Mouse (Mus musculus): ENCODE results near the gene Slc44a4. TPM values are rescaled to one million over a fixed set of nuclear protein-coding genes. Genes with fewer than 3 reads are reported as not detected.
"Not testable (repeated sequence)": the region's sequence is repeated elsewhere in the genome, so short reads cannot be mapped to it uniquely, and the experiment has no call there.

Gene Slc44a4
- polyA plus RNA-seq, 1 experiment from 2014 or later = not detected

DNA sequence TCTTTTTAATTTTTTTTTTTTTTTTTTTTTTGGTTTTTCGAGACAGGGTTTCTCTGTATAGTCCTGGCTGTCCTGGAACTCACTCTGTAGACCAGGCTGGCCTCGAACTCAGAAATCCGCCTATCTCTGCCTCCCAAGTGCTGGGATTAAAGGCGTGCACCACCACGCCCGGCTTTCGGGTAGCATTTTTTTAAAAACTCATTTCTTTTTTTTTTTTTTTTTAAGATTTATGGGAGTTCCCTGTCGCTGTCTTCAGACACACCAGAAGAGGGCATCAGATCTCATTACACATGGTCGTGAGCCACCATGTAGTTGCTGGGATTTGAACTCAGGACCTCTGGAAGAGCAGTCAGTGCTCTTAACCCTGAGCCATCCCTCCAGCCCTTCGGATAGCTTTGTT lies 12.3 kb upstream of the Slc44a4 start:
- not testable (repeated sequence) for H3K4me2 ChIP-seq; H3K4me3 ChIP-seq; H3K9me3 ChIP-seq; H3K27ac ChIP-seq (replicated peaks); H3K9ac ChIP-seq; H3K27me3 ChIP-seq; ATAC-seq (ENCODE audit: low read depth)
- Histone ChIP-seq H3K36me3 (peaks cover 61% of the 10 kb centered on the region), H3K4me1 (replicated peaks) (peaks cover 28% of the 10 kb centered on the region)
- 95% methylated on average over 9 of the region's 10 CpGs for WGBS

DNA sequence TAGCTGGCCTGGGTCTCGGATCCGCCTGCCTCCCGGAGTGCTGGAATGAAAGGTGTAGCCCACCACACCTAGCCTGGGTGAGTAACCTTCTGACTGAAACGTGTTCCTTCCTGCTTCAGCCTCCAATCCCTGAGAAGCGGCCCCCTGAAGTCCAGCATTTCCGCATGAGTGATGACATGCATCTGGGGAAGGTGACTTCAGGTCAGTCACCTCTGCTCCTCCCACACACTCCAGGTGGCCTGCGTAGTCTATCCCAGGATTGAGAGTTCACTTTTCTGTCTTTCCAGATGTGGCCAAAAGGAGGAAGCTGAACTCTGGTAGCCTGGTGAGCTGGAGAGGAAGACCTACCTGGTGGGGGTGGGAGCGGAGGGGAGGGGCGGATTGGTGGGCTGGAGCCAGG lies 11.4 kb upstream of the Slc44a4 start:
- Histone ChIP-seq H3K36me3 (peaks cover 70% of the 10 kb centered on the region), H3K4me3 (no peak overlapping the region), H3K9ac (no peak overlapping the region), H3K9me3 (no peaks in the 10 kb centered on the region), H3K4me1 (replicated peaks) (peaks cover 19% of the 10 kb centered on the region), H3K4me2 (no peak overlapping the region), H3K27ac (replicated peaks) (no peak overlapping the region), H3K27me3 (no peaks in the 10 kb centered on the region)
- no peak for ATAC-seq (ENCODE audit: low read depth)
- WGBS = 92% methylated on average over 9 of the region's 9 CpGs

DNA sequence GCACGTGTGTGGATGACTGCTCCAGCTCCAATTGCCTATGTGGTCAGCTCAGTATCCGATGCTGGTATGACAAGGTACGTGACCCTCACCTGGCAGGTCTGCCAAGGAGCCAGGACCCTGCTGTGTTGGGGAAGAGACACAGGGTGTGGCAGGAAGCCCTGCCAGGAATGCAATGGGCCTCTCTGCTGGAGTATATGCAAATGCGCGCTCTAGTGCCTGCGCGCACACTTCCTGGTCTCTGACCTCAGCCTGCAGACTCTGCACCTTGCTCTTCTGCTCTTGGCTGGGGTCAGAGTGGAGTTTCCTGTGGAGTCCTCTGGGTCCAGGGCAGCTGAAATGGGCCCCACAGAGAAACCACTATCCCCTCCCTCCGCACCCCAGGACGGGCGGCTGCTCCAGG lies 3.3 kb upstream of the Slc44a4 start:
- WGBS = 93% methylated on average over 10 of the region's 10 CpGs
- H3K27ac ChIP-seq (replicated peaks) = no peak overlapping the region
- no peaks in the 10 kb centered on the region; the same call in 1 of the 2 replicates for H3K4me1 ChIP-seq (replicated peaks)
- no peak overlapping the region for H3K9ac ChIP-seq
- peaks cover 81% of the 10 kb centered on the region for H3K36me3 ChIP-seq
- no peak overlapping the region for H3K4me3 ChIP-seq
- H3K27me3 ChIP-seq = no peaks in the 10 kb centered on the region
- H3K4me2 ChIP-seq = no peak overlapping the region
- no peaks in the 10 kb centered on the region for H3K9me3 ChIP-seq
- no peak for ATAC-seq (ENCODE audit: low read depth)

DNA sequence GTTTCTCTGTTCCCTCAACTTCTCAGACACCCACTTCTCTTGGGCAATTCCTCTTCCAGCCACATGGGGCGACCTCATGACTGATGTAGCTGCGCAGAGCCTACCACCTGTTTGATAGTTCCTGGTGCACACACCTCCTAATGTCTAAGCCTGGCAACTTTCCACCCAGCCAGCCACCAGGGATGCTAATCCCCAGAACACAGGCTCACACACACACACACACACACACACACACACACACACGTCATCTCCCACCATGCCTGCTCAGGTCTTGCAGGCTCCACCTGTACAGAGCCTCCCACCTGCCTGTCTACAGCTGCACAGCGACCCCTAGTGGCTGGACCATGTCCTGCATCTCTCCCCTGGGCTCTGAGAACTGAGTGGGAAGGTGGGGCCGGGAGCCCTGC lies 2.3 kb upstream of the Slc44a4 start:
- ATAC-seq (ENCODE audit: low read depth) = peak; percentile 48; the same call in 1 of the 2 replicates
- no peak overlapping the region for H3K27ac ChIP-seq (replicated peaks)
- H3K9me3 ChIP-seq = no peaks in the 10 kb centered on the region
- no peak overlapping the region for H3K4me3 ChIP-seq
- peaks cover 71% of the 10 kb centered on the region for H3K36me3 ChIP-seq
- no peak overlapping the region for H3K4me2 ChIP-seq
- no peak overlapping the region for H3K9ac ChIP-seq
- WGBS = 42% methylated on average over 5 of the region's 5 CpGs
- no peaks in the 10 kb centered on the region for H3K27me3 ChIP-seq
- H3K4me1 ChIP-seq (replicated peaks) = no peaks in the 10 kb centered on the region; the same call in 1 of the 2 replicates

DNA sequence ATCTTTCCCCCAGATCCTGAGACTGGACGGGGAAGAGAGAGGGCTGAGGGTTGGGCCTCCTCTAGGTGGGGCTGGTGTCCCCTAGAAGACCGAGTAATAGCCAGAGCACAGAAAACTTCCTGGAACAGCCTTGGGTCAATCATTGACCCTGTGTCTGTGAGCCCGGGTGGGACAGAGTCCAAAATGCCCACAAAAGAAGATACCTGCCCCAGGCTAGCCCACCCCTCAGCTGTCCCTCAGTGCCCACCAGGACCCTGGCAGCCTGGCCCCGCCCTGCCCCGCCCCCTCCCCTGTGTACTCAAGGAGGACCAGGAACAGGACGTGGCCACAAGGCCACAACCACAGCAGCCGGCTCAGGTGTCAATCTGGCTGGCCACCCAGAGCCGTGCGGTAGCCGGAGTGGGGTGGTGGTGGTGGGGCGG lies 1.2 kb downstream of the Slc44a4 start:
- no peaks in the 10 kb centered on the region for H3K27me3 ChIP-seq
- H3K4me2 ChIP-seq = no peak overlapping the region
- H3K36me3 ChIP-seq = peaks cover 37% of the 10 kb centered on the region
- H3K27ac ChIP-seq (replicated peaks) = no peak overlapping the region
- no peak overlapping the region for H3K4me3 ChIP-seq
- WGBS = 16% methylated on average over 10 of the region's 11 CpGs
- H3K9me3 ChIP-seq = no peaks in the 10 kb centered on the region
- H3K9ac ChIP-seq = no peak overlapping the region
- no peak for ATAC-seq (ENCODE audit: low read depth)
- H3K4me1 ChIP-seq (replicated peaks) = no peaks in the 10 kb centered on the region; the same call in 1 of the 2 replicates

DNA sequence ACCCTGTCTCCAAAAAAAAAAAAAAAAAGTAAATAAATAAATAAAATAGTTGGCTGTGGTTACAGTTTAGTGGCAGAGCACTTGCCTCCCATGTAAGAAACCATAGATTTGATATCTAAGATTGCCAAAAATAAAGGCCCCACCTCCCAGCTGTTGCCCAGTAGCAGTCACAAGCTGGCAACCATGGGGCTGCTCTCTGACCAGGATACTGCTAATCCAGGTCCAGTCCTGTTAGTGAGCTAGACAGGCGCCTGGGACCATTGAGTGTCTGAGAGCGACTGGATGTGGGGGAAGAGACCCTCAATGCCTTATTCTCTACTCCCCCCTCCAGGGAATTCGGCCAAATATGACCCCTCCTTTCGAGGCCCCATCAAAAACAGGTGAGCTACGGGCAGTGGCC lies 2.0 kb downstream of the Slc44a4 start:
- no peak overlapping the region for H3K4me2 ChIP-seq
- H3K27me3 ChIP-seq = no peaks in the 10 kb centered on the region
- H3K9me3 ChIP-seq = no peaks in the 10 kb centered on the region
- no peak for ATAC-seq (ENCODE audit: low read depth)
- no peak overlapping the region for H3K4me3 ChIP-seq
- H3K36me3 ChIP-seq = peaks cover 28% of the 10 kb centered on the region
- WGBS = 87% methylated on average over 5 of the region's 5 CpGs
- H3K27ac ChIP-seq (replicated peaks) = no peak overlapping the region
- no peaks in the 10 kb centered on the region; the same call in 1 of the 2 replicates for H3K4me1 ChIP-seq (replicated peaks)
- no peak overlapping the region for H3K9ac ChIP-seq

DNA sequence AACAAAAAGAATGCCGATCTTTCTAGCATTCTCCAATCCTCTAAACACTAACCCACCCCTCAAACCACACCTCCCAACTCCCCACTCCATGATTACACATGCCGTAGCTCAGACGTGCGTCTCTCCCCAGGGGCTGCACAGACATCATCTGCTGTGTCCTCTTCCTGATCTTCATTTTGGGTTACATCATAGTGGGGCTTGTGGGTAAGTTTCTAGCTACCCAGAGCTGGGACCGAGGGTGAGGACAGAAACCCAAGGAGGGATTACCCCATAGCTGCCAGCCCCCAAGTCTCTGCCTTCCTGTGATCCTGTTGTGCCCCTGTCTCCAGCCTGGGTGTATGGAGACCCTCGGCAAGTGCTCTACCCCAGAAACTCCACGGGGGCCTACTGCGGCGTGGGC lies 2.9 kb downstream of the Slc44a4 start:
- no peak for ATAC-seq (ENCODE audit: low read depth)

DNA sequence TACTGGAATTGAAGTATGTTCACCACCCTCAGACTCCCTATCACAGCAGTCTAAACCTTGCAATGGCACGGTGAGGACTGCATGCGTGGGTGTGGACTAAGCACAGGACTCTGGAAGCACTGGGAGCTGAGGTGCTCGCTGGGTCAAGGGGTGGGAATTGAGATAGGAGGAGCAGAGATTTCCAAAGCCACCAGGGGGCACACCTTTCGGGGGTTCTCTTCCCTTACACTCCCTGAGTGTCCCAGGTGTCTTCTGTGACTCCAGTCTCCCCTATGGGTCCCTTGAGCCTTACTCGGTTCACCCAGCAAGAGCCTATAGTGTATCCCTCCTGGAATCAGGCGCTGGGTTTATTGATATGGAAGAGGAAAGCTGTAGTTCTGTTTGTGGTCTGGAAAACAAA lies 8.7 kb downstream of the Slc44a4 start:
- H3K4me3 ChIP-seq = no peak overlapping the region
- WGBS = 54% methylated on average over 6 of the region's 6 CpGs

More for the DNA sequence above, 2.9 kb downstream of the Slc44a4 start:
- Histone ChIP-seq H3K27me3 (no peaks in the 10 kb centered on the region), H3K36me3 (peaks cover 19% of the 10 kb centered on the region), H3K9me3 (no peaks in the 10 kb centered on the region), H3K27ac (replicated peaks) (no peak overlapping the region), H3K4me2 (no peak overlapping the region), H3K4me1 (replicated peaks) (no peaks in the 10 kb centered on the region; the same call in 1 of the 2 replicates), H3K9ac (no peak overlapping the region), H3K4me3 (no peak overlapping the region)
- 81% methylated on average over 9 of the region's 9 CpGs for WGBS

DNA sequence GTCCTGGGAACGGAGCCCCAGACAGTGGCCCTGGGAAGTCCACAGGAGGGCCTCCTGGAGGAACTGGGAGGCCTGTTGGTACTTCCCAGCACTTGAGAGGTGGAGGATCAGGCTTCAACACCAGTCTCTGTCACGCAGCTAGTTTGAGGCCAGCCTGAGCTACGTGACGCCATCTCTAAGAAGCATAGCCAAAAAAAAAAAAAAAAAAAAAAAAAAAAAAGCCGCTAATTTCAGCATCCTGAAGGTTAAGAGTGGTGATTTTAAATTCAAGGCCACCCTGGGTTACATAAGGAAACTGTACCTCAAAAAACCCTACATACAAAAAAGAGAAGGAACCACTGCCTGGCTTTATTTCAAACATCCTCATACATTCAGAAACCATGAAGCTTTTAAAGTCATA lies 10.0 kb downstream of the Slc44a4 start:
- Histone ChIP-seq H3K27me3 (no peaks in the 10 kb centered on the region), H3K4me3 (no peak overlapping the region), H3K36me3 (no peaks in the 10 kb centered on the region), H3K4me2 (no peak overlapping the region), H3K9ac (no peak overlapping the region), H3K9me3 (no peaks in the 10 kb centered on the region), H3K27ac (replicated peaks) (no peak overlapping the region), H3K4me1 (replicated peaks) (no peaks in the 10 kb centered on the region)
- ATAC-seq (ENCODE audit: low read depth) = no peak
- WGBS = 69% methylated on average over 5 of the region's 5 CpGs

More for the DNA sequence above, 8.7 kb downstream of the Slc44a4 start:
- Histone ChIP-seq H3K9ac (no peak overlapping the region), H3K27ac (replicated peaks) (no peak overlapping the region), H3K4me1 (replicated peaks) (no peaks in the 10 kb centered on the region), H3K9me3 (no peaks in the 10 kb centered on the region), H3K27me3 (no peaks in the 10 kb centered on the region), H3K4me2 (no peak overlapping the region), H3K36me3 (no peaks in the 10 kb centered on the region)
- no peak for ATAC-seq (ENCODE audit: low read depth)

DNA sequence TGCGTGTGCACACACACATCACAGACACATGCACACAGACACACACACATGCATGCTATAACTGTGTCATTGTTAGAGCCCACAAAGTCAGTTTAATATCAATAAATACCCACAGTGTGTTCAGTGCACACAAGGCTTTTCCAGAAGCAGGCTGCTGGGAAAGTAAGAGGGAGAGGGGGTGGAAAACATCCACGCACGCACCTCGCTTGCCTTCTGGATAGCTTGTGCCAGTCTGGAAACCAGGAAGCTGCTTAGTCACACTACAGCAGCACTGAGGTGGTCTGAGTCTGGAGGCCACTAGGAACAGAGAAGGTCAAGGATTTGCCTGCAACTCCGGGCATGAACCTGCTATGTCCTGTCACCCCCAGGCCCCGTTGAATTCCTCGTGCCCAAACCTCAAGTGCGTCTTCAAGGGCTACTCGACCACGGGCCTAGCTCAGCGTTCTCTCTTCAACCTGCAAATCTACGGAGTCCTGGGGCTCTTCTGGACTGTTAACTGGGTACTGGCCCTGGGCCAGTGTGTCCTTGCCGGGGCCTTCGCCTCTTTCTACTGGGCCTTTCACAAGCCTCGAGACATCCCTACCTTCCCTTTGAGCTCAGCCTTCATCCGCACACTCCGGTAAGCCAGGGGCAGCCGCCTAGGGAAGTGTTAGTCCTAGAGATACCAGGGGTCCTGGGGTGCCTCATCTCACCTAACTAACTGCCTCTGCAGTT lies 13.2 kb downstream of the Slc44a4 start:
- 87% methylated on average over 18 of the region's 18 CpGs for WGBS
- ATAC-seq (ENCODE audit: low read depth) = no peak

DNA sequence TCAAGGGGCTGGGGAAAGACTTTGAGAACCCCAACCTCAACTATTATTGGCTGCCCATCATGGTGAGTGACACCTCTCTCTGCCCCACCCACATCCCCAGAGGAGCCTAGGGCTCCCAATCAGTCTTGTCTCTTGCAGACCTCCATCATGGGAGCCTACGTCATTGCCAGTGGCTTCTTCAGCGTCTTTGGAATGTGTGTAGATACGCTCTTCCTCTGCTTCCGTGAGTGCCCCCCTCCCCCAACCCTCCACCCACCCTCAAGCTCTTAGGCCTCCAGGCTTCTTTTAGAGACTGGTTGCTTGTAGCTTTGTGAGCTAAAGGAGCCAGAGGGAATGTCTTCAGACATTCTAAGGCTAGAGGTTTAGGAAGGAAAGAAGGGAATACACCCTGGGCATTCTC lies 14.6 kb downstream of the Slc44a4 start:
- H3K4me3 ChIP-seq = no peak overlapping the region
- 72% methylated on average over 4 of the region's 4 CpGs for WGBS
- no peaks in the 10 kb centered on the region for H3K27me3 ChIP-seq
- H3K9ac ChIP-seq = no peak overlapping the region
- no peaks in the 10 kb centered on the region for H3K9me3 ChIP-seq
- no peak for ATAC-seq (ENCODE audit: low read depth)
- H3K36me3 ChIP-seq = peaks cover 2% of the 10 kb centered on the region; the same call in 1 of the 2 replicates
- H3K4me1 ChIP-seq (replicated peaks) = peaks cover 12% of the 10 kb centered on the region
- no peak overlapping the region for H3K27ac ChIP-seq (replicated peaks)
- no peak overlapping the region for H3K4me2 ChIP-seq

More for the DNA sequence above, 13.2 kb downstream of the Slc44a4 start:
- no peak overlapping the region for H3K4me3 ChIP-seq
- H3K27me3 ChIP-seq = no peaks in the 10 kb centered on the region
- peaks cover 11% of the 10 kb centered on the region for H3K4me1 ChIP-seq (replicated peaks)
- H3K9me3 ChIP-seq = no peaks in the 10 kb centered on the region
- no peak overlapping the region for H3K27ac ChIP-seq (replicated peaks)
- H3K4me2 ChIP-seq = no peak overlapping the region
- no peaks in the 10 kb centered on the region for H3K36me3 ChIP-seq
- no peak overlapping the region for H3K9ac ChIP-seq

DNA sequence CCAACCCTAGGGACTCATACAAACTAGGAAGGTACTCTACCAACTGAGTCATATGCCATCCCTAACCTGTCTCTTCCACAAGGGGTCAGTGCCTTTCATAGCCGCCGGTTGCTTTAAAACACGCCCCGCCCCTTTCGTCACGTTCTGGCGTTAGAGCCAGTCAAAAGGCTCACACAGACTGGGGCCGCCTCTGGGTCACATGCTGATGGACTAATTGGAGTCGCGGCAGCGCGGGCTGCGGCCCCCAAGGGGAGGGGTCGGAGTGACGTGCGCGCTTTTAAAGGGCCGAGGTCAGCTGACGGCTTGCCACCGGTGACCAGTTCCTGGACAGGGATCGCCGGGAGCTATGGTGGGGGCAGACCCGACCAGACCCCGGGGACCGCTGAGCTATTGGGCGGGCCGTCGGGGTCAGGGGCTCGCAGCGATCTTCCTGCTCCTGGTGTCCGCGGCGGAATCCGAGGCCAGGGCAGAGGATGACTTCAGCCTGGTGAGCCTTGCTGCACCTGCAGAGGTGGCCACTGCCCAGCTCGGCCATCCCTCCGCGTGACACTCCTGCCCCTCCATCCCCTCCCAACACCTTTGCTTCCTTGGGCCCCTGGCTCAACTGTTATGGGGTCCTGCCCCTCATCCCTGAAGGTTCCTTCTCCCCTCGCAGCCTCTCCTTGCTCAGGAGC lies 16.9 kb downstream of the Slc44a4 start, which contains the start of gene Neu1:
Neu1 (plus strand) TSS at position 193 of the 674 bp plus-strand sequence.
- no peaks in the 10 kb centered on the region for H3K9me3 ChIP-seq
- peak; percentile 97 for ATAC-seq (ENCODE audit: low read depth)
- peak within 1 kb of the TSS; percentile 92 for H3K4me2 ChIP-seq
- peaks cover 20% of the 10 kb centered on the region for H3K36me3 ChIP-seq
- peak within 1 kb of the TSS; percentile 71 for H3K27ac ChIP-seq (replicated peaks)
- WGBS = under 1% methylated on average over 36 of the region's 38 CpGs
- peak within 1 kb of the TSS; percentile 68 for H3K4me3 ChIP-seq
- H3K4me1 ChIP-seq (replicated peaks) = peaks cover 12% of the 10 kb centered on the region
- H3K9ac ChIP-seq = peak within 1 kb of the TSS; percentile 84
- no peaks in the 10 kb centered on the region for H3K27me3 ChIP-seq
